Mouse (Mus musculus): ENCODE results near the gene Tmod1. TPM values are rescaled to one million over a fixed set of nuclear protein-coding genes. Genes with fewer than 3 reads are reported as not detected.

Gene Tmod1
- polyA plus RNA-seq, 1 experiment, result 7.0 TPM

- no peak for DNase-seq (ENCODE audit: low spot score)
Observed at GRCm38 (mm10) chr4:46089524-46090125, 50.9 kb downstream of the Tmod1 start.

DNA sequence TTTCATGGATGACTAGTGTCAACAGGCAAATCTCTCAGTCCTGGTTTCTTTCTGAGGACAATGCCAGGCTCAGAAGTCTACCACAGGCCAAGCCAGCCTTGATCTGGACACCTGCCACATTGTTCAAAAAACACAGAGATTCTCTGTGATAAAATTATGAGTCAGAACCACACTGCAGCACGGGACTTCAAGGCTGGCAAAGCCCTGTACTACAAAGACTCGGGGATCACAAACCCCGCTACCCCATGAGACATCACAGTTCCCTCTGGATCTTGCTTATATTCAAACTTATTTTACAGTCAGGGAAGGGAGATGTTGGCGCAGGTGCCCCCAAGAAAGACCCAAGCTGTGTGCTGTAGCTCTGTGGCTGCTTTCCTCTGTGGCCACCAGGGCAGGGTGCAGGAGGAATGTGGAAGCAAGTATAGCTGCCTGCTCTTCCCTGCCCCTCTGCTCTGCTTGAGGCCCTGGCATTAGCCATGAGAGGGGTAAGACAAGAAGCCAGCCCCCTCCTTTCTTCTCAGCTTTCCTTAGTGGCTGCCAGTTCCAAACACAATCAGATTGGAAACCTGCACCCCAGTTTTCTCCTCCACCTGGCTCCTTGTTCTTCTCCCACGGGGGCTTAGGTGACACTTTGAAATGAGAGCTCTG, 53.8 kb downstream of the Tmod1 start:
- no peak for DNase-seq (ENCODE audit: low spot score)

- DNase-seq (ENCODE audit: low spot score), result no peak
Observed at GRCm38 (mm10) chr4:46094916-46095825, 56.4 kb downstream of the Tmod1 start.

- DNase-seq (ENCODE audit: low spot score), result no peak
Observed at GRCm38 (mm10) chr4:46095826-46096159, 57.1 kb downstream of the Tmod1 start.

DNA sequence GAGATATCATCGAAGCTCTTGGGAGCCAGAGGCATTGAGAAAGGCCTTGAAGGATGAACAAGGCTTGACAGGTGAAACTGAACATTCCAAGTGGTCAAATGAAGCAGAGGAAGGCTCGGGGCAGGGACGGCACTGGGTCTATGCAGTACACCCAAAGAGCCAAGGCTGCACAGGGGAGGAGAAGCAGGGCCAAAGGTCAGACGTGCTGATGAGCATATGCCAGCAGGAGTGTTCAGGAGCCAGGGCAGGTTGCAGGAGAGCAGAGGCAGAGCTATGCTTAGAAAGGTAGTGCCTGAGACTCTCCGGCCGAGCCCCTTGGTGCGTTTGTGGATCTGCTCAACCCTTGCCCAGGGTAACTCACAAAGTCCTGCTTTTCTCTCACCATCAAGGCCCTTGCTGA, 57.8 kb downstream of the Tmod1 start:
- no peak for DNase-seq (ENCODE audit: low spot score)

DNA sequence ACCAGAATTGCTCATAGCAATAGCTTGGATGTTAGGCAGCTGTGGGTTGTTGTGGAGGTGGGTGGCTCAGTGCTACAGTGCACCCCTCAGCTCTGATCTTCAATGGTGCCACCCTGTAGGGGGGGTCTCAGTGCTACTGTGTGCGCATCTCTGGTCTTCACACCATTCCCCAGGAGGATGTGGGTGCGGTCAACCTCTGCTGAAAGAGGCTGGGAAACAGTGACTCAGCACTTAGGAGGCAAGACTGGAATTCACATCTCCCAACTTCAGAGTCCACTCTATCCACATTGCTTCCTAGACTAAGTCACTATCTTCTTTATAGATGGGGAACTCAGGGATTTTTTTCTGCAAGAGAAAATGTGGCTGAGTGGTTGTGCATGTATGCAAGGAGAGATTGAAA, 58.9 kb downstream of the Tmod1 start:
- DNase-seq (ENCODE audit: low spot score), result no peak

- no peak for DNase-seq (ENCODE audit: low spot score)
Observed at GRCm38 (mm10) chr4:46099132-46099531, 60.4 kb downstream of the Tmod1 start.

- DNase-seq (ENCODE audit: low spot score), result no peak
Observed at GRCm38 (mm10) chr4:46100539-46100938, 61.8 kb downstream of the Tmod1 start.

GRCm38 (mm10) chr4:46101211-46101711, 62.5 kb downstream of the Tmod1 start:
- no peak for DNase-seq (ENCODE audit: low spot score)

DNA sequence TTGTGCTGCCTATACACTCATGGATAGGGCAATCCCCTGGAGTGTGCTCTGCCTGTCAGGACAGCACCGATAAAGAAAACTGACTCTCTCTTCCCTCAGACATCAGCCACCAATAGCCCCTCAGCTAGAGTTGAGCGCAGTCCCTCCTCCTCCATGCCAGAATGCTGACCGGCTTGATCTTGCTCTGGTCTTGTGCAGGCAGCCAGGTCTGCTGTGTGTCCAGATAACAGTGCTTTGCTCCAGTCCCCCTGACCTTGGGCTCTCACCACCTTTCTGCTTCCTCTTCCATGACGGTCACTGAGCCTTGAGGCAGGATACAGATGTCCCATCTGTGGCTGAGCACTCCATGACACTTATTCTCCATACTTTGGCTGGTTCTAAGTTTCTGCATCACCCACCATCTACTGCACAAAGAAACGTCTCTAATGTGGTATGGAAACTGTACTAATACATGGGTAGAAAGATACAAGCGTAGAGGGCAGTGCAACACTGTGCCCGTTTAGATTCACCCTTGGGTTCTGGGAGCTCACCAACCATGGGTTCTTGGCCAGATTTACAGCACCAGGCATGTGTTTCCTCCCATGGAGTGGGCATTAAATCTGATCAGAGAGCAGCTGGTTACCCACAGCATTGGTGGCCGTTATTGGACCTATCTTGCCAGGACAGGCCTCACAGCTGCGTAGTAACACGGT, 63.5 kb downstream of the Tmod1 start:
- DNase-seq (ENCODE audit: low spot score), result no peak

DNA sequence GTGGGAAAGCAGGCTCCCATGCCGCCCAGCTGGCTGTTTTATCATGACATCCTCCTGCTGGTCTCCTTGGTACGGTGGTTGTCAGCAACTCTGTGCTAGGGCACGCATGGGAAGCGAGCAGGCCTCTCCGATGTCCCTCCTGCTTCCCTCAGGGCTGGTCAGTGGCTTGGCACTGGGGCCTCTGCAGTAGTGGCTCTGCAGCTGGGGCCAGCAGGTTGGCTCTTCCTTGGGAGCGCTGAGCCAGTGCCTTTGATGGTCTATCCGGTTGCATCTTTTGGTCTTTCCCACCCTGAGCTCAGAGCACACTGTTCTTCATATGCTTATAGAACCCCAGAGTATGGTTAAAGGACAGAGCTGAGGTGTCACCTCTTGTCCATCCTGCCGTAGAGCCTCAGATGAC, 71.3 kb downstream of the Tmod1 start:
- no peak for DNase-seq (ENCODE audit: low spot score)

- no peak for DNase-seq (ENCODE audit: low spot score)
Observed at GRCm38 (mm10) chr4:46111361-46111760, 72.6 kb downstream of the Tmod1 start.

- no peak for DNase-seq (ENCODE audit: low spot score)
Observed at GRCm38 (mm10) chr4:46115308-46115707, 76.6 kb downstream of the Tmod1 start.

GRCm38 (mm10) chr4:46116544-46117175, 77.9 kb downstream of the Tmod1 start:
- no peak for DNase-seq (ENCODE audit: low spot score)

DNA sequence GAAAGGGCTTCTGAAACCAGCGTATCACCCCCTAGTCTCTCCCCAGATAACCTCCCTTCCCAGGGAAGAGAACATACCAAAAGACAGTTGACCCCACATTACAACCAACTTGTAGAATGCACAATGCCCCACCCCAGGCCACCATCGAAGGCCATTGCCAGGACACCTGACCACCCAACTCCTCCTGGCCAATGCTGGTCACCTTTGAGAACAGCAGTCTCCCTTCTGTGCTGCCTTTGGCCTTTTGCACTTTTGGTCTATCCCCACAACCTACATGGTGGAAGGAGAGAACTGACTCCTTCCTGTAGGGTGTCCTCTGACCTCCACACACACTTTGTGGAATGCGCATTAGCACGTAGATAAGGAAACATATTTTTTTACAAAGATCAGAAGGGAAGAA, 78.8 kb downstream of the Tmod1 start:
- no peak for DNase-seq (ENCODE audit: low spot score)

DNA sequence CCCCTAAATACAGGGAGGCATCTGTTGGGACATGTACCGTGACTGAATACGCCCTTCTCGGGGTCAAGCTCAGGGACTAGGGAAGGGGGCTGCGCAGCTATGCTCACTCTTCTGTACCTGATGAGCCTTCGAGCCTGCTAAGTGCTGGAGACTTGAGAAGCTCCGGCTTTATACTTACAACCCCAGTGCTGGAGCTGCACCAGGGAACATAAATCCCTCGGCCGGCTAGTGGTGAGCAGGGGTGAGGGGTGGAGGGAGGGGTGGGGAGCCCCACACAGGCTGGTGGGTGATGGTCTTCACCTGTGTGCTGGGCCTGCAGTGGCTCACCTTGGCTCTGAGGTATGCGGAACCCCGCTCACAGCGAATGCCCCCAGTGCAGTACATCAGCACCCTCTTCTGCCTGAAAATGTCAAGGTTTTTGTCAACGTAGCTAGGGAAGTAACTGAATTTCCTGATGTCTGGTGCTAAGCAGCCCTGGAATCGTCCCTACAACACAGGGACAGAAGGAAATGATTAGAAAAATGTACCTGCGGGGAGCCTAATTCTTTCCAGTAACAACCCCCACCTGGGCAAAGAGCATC, 80.9 kb downstream of the Tmod1 start:
- no peak for DNase-seq (ENCODE audit: low spot score)

- no peak for DNase-seq (ENCODE audit: low spot score)
Observed at GRCm38 (mm10) chr4:46120767-46121166, 82.0 kb downstream of the Tmod1 start.

DNA sequence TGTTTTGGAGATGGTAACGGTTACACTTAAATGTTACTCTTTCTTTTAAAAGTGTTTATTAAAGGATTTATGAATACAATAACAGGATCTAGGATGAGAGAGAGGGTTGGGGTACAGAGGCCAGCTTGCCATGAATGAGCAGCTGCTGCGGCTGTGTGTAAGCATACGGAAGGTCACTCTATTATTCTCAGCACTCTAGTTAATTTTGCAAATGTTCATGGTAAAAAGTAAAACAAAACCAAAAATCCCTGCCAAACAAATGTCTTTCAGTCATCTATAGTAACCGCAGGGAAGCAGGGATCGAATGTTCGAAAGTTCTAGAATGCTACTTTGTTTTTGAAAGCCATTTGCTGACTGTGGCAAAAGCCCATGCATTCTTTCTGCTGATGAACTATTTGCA, 84.6 kb downstream of the Tmod1 start:
- no peak for DNase-seq (ENCODE audit: low spot score)

DNA sequence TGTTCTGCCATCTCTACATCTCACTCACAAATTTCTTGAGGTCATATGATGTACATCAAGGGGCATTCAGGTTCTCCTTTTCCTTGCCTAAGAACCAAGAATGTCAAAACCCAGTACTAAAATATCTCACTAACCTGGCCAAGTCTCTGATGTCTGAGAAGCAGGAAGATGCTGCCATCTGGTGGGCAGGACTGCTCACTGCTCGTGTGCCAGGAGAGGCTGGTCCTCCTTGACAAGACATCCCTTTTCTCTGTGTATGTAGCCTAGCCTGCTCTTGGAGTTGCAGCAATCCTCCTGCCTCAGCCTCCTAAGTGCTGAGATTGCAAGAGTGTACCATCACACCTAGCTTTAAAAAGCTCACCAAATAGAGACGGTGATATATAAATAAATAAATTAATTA, 87.8 kb downstream of the Tmod1 start:
- DNase-seq (ENCODE audit: low spot score), result no peak

DNA sequence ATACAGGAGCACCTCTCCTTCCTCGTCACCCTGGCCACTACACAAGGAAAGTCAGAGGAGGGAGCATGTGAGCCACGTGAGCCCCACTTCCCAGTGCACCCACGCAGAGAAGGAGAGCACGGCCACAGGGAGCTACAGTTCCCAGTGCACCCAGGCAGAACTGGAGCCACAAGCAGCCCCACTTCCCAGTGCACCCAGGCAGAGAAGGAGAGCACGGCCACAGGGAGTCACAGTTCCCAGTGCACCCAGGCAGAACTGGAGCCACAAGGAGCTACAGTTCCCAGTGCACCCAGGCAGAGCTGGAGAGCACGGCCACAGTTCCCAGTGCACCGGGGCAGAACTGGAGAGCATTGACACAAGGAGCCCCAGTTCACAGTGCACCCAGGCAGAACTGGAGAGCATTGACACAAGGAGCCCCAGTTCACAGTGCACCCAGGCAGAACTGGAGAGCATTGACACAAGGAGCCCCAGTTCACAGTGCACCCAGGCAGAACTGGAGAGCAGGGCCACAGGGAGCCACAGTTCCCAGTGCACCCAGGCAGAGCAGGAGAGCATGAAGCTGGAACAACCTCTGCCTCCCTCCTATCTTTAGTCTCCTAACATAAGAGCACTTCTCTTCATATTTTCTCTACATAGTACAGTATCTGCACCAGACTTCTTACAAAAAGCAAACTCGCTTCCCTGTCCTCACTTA, 90.7 kb downstream of the Tmod1 start:
- DNase-seq (ENCODE audit: low spot score), result no peak

DNA sequence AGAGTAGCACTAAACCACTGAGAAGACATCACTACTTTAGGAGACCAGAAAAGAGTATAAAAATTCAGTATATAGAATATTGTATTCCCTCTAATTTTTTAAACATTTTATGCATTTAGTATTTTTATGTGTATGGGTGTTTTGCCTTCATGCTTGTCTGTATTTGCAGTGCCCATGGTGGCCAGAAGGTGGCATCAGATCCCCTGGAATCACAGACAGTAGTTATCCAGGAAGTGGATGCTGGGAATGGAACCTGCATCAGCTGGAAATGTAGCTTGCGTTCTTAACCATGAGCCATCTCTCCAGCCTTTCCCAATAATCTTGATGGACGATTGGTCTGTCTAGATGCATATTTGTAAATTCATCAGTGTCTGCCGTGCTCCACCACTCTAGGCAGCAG, 91.5 kb downstream of the Tmod1 start:
- DNase-seq (ENCODE audit: low spot score), result no peak

Data from urinary bladder, adult 2 months (tissue).